Mouse (Mus musculus): ENCODE results near the gene Map4k4. TPM values are rescaled to one million over a fixed set of nuclear protein-coding genes. Genes with fewer than 3 reads are reported as not detected.

Gene Map4k4
- total RNA-seq, 2 experiments from 2014 or later = 175 to 185 TPM

DNA sequence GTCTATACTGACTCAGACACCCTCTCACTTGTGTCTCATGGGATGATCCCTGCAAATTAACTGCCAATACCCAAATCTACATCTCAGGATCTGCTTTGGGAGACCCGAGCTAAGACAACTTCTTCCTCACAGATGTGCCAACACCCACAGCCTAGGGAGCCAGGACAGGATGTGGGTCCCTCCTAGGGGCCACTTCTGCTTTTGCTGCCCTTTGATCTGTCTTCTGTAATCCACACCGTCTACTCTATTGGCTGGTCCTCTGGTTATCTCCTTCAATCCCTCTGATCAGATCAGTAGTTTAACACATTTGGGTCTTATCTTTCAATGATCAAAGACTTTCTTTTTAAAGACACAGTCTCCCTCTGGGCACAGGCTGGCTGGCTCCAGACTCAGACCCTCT, 5.2 kb upstream of the Map4k4 start:
- DNase-seq = no peak
- intact Hi-C loops (cut with DNase I) = no loop called here

GRCm38 (mm10) chr1:39896581-39896980, 4.1 kb upstream of the Map4k4 start:
- DNase-seq = no peak
- intact Hi-C loops (cut with DNase I) = no loop called here

DNA sequence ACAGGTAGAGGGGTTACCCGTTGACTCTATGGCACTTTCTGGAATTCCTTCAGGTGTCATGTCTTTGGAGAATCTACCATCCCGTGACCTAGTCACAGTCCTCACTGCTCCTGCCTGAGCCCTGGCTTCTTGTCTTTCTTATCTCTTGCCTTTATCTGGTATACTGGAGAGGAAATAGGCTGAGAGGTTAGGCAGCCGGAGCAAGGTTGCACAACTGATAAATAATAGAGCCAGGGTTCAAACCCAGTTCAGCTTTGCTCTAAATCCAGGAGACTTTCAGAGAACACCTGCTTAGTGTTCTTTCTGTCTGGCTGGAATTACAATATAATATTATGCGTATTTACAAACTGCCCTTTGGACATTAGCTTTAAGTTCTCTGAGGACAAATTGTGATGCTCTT, 2.0 kb upstream of the Map4k4 start:
- intact Hi-C loops (cut with DNase I) = no loop called here
- DNase-seq = no peak

- intact Hi-C loops (cut with DNase I) = loop anchor here (2.0 to 5.0 kb wide), 2 partner anchors 32 to 214 kb away; no protein-coding TSS in a partner anchor
- DNase-seq = peak; percentile 61 to 69
These were observed 524 bp downstream of the Map4k4 start for GRCm38 (mm10) chr1:39901063-39901811.

GRCm38 (mm10) chr1:39901851-39902703, 1.4 kb downstream of the Map4k4 start:
- DNase-seq = peak; percentile 51 to 70
- intact Hi-C loops (cut with DNase I) = loop anchor here (2.0 to 5.0 kb wide), 4 partner anchors 21 to 215 kb away; no protein-coding TSS in a partner anchor

GRCm38 (mm10) chr1:39902704-39903151, 2.0 kb downstream of the Map4k4 start:
- DNase-seq = peak; percentile 56 to 59
- intact Hi-C loops (cut with DNase I) = loop anchor here (2.0 to 5.0 kb wide), 3 partner anchors 20 to 215 kb away; no protein-coding TSS in a partner anchor

GRCm38 (mm10) chr1:39904720-39905119, 4.0 kb downstream of the Map4k4 start:
- DNase-seq = no peak
- intact Hi-C loops (cut with DNase I) = loop anchor here (5.0 kb wide), 1 partner anchor 217 kb away; no protein-coding TSS in a partner anchor

DNA sequence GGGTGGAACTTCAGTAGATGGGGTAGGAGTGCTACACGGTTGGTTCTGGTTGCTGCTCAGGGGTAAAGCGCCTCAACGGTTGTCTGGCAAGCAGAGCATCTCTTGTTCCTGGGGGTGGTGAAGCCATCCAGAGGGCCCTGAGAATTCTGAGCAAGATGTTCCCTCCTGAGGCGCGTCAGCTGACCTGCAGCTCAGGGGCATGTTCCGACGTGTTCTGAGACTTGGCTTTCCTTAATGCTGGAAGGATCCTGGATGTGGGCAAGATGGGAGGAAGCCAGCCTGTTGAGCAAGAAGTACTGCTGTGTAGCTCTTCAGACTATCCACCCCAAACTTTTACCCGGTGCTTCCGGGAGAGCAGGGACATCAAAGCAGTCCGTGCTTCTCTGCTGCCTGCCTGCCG, 6.2 kb downstream of the Map4k4 start:
- DNase-seq = no peak
- intact Hi-C loops (cut with DNase I) = loop anchor here (2.0 kb wide), 1 partner anchor 30 kb away; no protein-coding TSS in a partner anchor

GRCm38 (mm10) chr1:39908976-39909375, 8.3 kb downstream of the Map4k4 start:
- intact Hi-C loops (cut with DNase I) = no loop called here
- no peak for DNase-seq

DNA sequence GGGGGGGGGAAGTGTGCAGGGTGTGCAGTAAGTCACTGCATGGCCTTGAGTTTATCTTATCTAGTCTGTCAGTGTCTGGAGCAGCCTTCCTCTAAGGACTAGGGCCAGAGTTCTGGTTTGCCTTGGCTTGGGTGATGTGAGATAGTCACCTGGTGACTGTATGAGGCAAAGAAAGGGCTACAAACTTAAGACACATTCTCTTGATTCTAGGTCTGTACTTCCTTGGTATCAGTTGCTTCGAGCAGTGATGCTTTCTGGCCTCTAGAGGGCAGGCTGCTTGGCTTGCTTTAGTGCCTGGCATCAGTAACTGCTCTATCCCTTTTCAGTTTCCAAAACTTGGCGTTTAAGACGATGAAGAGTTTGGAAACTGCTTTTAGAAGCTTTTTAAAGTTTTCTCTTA, 10.7 kb downstream of the Map4k4 start:
- DNase-seq = peak; percentile 50 to 71
- intact Hi-C loops (cut with DNase I) = no loop called here

DNA sequence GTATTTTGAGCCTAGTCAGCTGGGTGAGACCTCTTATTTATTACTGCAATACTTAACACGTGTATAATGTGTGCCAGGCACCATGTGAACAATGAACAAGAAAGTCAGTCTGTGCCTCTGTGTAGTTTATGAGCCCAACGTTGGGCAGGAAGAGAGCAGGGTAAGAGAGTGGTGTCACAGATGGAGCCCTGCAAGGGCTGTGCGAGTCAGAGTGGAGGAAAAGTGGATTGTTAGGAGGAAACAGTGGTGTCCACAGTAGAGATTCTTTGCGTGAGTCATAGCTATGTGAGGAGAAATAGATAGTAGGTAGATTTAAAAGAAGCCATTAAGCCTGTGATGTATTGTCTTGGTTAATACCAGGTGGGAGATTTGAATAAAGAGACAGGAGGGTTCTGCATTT, 12.5 kb downstream of the Map4k4 start:
- intact Hi-C loops (cut with DNase I) = loop anchor here (2.0 kb wide), 1 partner anchor 72 kb away; no protein-coding TSS in a partner anchor
- no peak for DNase-seq

DNA sequence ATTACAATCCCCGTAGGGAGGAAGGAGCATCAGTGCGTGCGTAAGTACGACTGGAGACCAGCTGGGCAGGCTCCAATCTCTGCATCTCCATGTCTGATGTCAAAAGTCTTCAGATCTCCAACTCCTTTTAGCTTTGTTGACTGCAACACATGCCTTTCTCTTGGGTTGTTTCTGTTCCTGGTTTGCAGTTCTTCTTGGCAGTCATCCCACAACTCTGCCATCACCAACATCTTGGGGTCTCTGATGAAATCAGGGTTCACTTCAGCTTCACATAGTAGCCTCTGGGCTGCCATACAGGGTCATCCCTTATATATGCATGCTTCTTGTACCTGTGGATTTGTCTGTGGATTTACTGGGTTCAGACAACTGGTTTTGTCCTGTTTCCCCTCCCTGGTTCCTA, 15.4 kb downstream of the Map4k4 start:
- intact Hi-C loops (cut with DNase I) = no loop called here
- DNase-seq = no peak

DNA sequence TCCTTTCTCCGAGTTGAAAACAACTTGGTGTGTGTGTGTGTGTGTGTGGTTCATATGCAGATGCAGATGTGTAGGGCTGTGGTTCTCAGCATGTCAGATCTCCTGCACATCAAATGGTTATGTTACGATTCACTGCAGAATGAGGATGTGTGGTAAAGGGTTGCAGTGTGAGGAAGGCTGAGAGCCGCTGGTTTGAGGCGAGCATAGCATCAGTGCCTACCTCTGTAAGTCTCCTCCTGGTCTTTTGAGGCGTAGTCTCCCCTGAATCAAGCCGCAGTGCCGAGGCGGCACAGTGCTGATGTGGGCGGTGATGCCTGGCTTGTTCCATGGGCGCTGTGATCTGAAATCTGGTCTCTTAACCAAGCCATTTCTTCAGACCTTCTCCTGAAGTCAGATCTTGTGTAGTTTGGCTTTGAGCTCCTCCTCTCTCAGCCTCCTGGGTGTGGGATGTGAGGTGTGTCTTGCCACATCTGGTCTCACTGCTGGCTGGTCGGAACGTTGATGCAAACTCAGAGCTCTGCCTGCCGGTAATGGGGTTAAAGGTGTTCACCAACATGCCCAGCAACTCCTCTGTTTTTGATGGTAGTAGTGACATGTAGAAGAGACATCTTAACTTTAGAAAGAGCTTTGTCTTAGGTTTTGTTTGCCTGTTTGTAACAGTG, 17.3 kb downstream of the Map4k4 start:
- DNase-seq = no peak
- intact Hi-C loops (cut with DNase I) = no loop called here

GRCm38 (mm10) chr1:39918517-39919115, 17.9 kb downstream of the Map4k4 start:
- intact Hi-C loops (cut with DNase I) = no loop called here
- DNase-seq = no peak

- no peak for DNase-seq
- intact Hi-C loops (cut with DNase I) = no loop called here
These were observed 19.9 kb downstream of the Map4k4 start for GRCm38 (mm10) chr1:39920616-39921015.

DNA sequence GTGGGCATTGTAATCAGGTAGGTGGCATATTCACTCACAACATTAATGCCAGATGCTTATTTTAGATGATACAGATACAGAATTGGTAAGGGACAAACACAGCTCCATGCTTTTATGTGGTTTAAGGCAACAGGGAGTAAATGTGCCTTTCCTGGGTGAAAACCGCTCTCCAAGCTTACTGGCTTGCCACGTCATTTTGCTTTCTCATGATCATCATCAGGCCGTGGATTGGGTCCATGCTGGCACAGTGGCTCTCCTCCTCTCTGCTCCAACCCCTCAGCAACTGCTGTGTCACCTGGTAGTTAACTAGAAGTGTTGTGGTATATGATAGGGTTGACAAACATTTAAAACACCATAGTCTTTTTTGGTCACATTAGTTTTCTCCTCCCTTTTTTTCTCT, 21.3 kb downstream of the Map4k4 start:
- DNase-seq = no peak
- intact Hi-C loops (cut with DNase I) = loop anchor here (2.0 kb wide), 1 partner anchor 19 kb away; no protein-coding TSS in a partner anchor

- peak in 1 of 2 experiments; percentile 32 for DNase-seq
- intact Hi-C loops (cut with DNase I) = loop anchor here (2.0 kb wide), 1 partner anchor 20 kb away; no protein-coding TSS in a partner anchor
These were observed 22.0 kb downstream of the Map4k4 start for GRCm38 (mm10) chr1:39922714-39923113.

- intact Hi-C loops (cut with DNase I) = loop anchor here (2.0 kb wide), 1 partner anchor 21 kb away; no protein-coding TSS in a partner anchor
- peak in 1 of 2 experiments; percentile 31 for DNase-seq
These were observed 23.0 kb downstream of the Map4k4 start for GRCm38 (mm10) chr1:39923395-39924337.

GRCm38 (mm10) chr1:39931055-39931454, 30.3 kb downstream of the Map4k4 start:
- intact Hi-C loops (cut with DNase I) = loop anchor here (10.0 kb wide), 1 partner anchor 246 kb away; no protein-coding TSS in a partner anchor
- no peak for DNase-seq
